Mouse (Mus musculus): ENCODE data around the gene Erc2.
A peak's percentile ranks its signal among the peaks of the same experiment; 100 is the strongest.

Gene Erc2

GRCm38 (mm10) chr14:28469696-28470095 is 847.5 kb downstream of the Erc2 start:
- DNase-seq, result no peak

DNA sequence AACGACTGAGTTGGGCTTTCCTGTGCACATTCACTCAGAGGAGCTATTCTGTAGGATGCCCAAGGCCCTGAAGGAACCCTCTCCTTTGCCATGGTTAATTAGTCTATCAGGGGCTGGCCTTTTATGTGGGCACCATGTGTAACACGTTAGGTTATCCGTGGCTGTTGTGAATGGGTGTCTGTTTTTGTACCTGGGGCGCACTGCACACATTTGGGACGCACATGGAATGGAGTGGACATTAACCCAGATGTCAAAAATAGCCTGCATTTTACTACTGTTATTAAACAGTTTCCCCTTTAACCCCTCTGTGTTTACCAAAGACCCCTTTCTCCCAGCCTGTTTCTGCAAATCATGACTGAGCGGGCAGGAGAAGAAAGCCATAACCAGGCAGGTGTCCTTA is 848.0 kb downstream of the Erc2 start:
- no peak for DNase-seq

DNA sequence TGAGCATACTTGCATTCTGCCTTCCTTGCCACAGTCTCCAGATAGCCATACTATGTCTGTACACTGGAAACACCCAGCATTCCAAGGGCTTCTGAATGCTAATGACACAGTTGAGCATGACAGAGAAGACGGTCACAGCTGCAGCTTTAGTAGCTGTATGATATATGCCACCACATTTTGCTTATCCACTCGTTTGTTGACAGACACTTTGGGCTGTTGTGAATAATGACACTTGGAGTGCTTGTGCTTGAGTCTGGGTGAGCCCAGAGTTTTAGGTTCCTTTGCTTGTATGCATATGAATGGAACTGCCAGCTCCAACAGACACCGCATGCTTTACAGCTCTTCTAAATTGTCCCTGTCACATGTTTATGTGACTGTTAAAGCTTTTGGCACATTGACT is 852.8 kb downstream of the Erc2 start:
- DNase-seq, result no peak

DNA sequence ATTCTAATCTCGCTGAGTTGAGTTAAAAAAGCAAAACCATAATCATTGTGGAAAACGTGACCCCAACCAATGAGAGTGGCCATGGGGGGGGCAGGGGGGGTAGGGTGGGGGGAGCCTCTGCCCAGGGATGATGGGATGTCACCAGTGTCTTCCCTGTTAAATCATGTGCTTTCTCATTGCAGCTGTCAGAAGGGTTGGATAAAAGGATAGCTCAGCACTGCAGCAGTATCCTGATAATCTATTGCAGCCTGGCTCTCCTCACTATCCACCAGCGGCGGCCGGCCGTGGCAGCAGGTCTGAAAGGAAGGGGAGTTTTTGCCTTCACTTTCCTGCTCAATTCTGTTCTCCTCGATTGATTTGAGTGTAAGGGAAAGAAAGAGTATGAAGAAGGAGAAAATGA is 853.2 kb downstream of the Erc2 start:
- DNase-seq, result no peak

- no peak for DNase-seq
Measured at GRCm38 (mm10) chr14:28476746-28477145, 854.5 kb downstream of the Erc2 start.

- DNase-seq, result no peak
Measured at GRCm38 (mm10) chr14:28480866-28481265, 858.6 kb downstream of the Erc2 start.

DNA sequence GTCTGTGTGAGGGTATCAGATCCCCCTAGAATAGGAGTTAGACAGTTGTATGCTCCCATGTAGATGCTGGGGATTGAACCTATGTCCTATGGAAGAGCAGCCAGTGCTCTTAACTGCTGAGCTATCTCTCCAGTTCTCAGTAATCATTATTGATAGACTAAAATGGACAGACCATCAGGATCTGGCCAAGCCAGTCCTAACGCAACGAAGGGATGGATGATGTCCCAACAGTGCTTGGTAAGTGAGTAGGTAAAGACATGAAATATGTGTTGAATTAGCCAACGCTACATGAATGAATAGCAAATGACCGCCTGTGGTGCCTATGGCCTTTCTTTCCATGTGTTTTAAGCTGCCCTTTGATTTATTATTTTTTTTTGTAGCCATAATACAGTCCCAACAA is 871.6 kb downstream of the Erc2 start:
- no peak for DNase-seq

GRCm38 (mm10) chr14:28494273-28494672 is 872.0 kb downstream of the Erc2 start:
- DNase-seq, result no peak

DNA sequence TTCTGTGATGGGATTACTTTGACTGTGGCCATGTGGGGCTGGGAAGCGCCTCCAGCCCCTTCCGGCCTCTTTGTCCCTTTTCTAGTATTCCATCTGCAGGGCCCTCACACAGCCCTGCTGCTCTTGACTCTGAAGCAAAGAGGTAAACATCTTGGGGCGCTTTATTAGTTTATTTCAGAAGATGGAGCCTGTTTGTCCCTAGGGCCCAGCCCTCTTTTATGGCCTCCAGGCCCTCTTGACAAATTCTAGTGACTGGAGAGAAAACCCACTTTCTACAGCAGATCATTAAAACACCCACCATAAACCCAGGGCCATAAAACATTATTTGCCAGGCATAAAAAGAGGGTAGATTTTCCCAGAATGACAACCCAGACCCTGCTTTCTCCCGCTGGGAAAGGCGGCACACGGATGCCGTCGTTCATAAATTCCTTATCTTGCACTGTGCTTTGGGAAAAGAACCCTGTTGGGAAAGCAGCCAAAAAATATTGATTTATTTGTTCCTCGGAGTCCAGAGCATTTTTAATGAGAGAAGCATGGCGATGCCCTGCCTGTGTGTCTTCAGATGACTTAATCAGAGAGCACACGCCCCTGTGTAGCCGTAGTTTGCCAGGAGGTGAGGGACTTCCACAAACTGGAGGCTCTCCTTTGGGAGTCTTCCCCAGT is 879.1 kb downstream of the Erc2 start:
- DNase-seq, result no peak

DNA sequence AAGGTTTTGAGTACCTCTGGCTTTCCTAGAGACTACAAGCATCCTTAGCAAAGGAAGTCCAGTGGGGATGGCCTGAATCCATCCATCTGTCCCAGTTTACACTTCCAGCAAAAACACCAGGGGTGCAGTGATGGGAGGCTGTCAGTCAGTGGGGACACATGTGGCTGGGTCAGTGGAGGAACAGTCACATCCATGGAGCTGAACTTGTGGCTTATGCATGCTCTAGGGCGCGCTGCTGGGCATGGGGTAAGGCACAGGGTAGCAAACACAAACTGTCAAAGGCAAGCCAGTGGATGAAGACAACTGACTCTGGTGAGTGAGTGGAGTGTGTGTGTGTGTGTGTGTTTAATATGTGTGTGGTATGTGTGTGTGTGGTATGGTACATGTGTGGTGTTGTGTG is 881.0 kb downstream of the Erc2 start:
- DNase-seq, result no peak

- DNase-seq, result peak; percentile 60
Measured at GRCm38 (mm10) chr14:28504101-28505050, 882.1 kb downstream of the Erc2 start, which contains the start of gene Wnt5a. Gene Wnt5a, plus strand, starts transcription at chr14:28504750.

DNA sequence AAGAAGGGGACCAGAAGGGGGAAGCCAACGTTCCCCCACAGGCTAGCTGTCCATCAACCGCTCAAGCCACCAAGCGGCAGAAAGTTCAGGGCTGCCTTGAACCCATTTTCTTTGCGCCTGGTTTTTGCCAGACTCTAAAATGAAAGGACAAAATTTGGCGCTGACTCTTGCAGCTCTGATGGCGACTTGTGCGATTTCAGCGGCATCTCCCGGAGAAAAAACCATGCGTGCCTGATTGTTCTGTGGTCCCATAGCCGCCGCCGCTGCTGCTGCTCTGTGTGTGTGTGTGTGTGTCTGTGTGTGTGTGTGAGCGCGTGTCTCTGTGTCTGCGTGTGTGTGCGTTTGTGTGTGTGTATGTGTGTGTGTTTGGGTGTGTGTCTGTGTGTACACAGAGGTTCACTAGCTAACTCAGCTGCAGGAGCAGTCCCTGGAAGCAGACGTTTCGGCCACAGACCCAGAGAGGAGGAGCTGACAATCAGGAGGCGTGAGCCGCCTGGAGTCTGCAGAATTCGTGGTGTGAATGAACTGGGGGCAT is 882.9 kb downstream of the Erc2 start:
- peak; percentile 70 for DNase-seq

DNA sequence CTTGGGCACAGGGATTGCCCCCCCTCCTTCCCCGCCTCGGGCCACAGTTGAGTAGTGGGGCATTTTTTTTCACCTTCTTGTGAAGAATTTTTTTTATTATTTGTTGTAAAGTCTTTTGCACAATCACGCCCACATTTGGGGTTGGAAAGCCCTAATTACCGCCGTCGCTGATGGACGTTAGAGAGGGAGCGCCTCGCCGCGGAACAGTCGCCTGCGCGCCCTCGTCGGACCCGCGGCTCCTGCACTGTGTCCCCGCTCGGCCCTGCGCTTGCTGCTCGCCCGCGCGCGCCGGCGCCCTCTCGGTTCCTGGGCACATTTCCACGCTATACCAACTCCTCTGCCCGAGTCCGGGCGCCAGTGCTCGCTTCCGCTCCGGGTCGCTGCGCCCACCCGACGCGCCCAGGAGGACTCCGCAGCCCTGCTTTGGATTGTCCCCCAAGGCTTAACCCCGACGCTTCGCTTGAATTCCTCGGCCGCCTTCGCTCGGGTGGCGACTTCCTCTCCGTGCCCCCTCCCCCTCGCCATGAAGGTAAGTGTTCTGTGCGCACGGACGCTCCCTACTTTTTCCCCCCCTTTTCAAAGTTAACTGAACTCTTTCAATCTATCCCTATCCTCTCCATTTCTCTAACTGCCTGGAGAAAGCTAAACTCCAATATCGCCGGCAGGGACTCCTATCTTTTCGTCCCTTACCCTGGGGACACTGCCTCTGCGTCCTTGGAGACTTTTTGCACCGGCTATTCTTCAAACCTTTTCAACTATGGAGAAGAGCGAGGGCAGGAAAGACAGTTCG is 883.6 kb downstream of the Erc2 start:
- peak; percentile 35 for DNase-seq

DNA sequence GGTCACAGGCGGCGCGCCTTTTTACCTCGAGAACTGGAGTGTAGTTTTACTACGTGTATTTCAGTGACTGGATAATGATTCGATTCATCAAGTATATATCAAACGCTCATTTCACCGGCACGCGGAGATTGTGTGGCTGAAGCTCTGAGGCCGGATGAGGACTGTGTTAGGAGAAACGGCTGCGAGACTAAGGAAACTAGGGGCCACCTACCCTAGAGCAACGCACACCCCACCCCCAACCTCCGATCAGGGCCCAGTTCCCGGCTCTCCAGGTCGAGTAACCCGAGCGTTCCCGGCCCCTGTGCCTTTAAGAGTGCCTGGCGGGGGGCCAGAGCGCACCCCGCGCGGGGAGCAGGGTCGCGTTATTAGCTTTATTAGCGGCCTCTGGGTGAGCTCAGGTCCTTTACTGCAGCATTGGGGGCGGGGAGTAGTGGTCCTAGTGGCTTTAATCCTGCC is 884.2 kb downstream of the Erc2 start:
- DNase-seq, result peak; percentile 75

DNA sequence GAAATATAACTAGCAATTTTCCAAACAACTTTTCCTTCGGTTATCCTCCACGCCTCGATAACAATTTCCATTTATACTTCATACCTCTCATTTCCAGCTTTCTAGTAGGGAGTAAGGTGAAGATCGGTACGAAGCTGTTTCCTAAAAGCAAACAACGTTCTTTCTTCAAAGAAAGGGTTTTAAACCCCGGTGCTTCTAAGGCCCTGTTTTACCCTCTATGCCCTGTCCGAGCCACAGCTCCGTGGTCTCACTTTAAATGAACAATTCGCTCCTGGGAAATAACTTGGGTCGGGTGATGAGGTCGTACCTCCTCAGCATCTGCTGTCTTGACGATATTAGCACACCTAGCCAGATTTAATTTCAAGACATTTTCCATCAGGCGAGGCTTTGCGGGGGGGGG is 884.8 kb downstream of the Erc2 start:
- DNase-seq, result no peak

DNA sequence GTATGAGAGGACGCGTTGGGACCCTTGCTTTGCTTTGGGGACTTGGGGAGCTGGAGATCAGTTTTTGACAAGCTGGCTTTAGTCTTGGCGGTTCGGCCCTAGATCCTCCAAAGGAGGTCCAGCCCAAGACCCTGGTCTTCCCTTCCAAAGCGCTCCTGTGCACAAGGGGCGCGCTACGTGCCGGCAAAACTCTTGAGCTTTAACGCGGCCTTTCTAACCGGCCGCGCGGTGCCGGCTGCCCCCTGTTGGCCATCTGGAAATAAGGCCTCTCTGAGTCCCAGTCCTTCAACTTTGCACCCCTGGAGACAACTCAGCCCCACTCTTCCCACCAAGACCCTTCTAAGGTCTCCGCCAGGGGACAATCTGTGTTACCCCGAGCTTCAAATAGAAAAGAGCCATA is 885.2 kb downstream of the Erc2 start:
- DNase-seq, result peak; percentile 83

DNA sequence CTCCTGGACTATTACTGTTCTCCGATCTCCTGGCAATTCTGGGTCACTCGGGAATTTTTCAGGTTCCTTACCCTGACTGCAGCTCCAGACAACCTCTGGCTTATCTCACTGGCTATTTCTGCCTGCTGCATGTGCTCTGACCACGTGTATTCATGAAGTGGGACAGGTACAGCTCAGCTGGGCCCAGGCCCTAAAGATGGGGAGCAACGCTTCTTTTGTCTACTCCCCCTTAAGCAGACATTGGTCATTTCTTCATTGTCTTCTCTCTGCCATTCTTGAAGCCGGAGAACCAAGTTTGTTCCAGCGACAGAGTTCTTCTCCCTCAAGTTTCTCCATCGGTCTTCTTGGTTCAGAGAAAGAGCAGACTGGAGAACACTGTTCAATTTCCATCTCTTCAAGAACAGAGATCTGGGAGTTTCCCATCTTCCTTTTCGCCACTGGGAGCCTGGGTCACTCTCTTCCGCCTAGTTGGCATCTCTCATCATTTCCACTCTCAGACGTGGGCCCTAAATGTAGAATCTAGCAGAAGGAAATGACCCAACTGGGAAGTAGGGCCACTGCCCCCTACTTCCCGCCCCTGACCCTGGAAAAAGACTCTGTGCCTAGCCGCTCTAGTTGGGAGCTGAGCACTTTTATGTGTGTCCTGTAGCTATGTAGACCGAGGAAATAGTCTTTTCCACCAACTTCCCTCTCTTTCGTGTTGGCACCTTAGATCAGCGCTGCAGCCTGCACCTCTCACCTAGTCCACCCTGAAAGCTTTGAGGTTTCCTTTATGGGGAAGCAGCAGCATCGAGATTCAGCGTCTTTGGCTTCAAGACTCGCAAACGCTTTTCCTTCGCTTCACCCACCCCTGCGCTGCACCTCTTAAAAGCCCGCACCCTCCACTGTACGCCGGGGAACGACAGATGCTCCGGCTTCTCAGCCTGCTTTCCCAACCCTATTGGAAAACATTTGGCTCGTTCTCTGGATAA is 886.3 kb downstream of the Erc2 start:
- DNase-seq, result no peak

GRCm38 (mm10) chr14:28509441-28510340 is 887.5 kb downstream of the Erc2 start:
- DNase-seq, result peak; percentile 56

DNA sequence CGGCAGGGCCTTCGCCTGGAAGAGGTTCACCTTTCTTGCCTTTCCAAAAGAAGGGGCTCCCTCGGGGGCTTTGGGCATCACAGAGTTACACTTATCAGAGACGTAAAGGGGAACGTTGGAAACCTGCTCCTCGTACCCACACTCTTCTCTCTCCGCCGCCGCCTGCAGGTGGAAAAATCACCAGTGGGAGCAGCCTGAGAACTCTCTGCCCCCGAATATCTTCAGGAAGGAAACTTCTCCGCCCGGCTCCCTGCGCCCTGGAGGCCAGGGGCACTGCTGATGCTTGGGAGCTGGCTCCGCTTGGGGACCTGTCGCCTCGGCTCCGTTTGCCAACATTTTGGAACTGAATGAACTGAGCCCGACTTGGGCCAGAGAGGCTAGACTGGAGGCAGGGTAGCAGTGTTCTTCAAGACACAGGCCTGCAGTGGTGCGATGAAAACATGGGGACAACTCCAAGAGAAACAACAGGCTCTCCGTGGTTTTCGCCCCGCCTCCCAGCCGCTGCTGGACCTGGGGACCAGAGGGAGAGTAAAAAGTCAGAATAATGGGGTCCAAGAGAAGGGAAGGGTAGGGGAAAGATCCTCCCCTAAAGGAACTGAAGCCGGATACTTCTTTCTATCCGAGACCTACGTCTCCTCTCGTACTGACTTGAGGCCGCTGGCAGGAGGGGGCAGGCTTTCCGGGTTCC is 888.3 kb downstream of the Erc2 start:
- peak; percentile 58 for DNase-seq
